Mouse (Mus musculus): ENCODE measurements around the gene Adamts20. TPM values are rescaled to one million over a fixed set of nuclear protein-coding genes. Genes with fewer than 3 reads are reported as not detected.

Adamts20 gene
- polyA plus RNA-seq, 1 experiment: 0.22 TPM

- DNase-seq: no peak
- TF ChIP-seq POLR2A (IDR thresholded peaks at IDR 0.05; ENCODE audit: control insufficient read depth, extremely low read depth, insufficient read depth, low read length, poor library complexity): no peak
- TF ChIP-seq CTCF (IDR thresholded peaks at IDR 0.05; ENCODE audit: borderline replicate concordance, control insufficient read depth, extremely low read depth, insufficient read depth, low read length, poor library complexity): no peak
- WGBS: 94% methylated on average over 2 of the region's 2 CpGs
These were observed 17.3 kb upstream of the Adamts20 start for GRCm38 (mm10) chr15:94482555-94482954.

GRCm38 (mm10) chr15:94480792-94481191 is 15.6 kb upstream of the Adamts20 start:
- no peak overlapping the region for H3K27ac ChIP-seq (ENCODE audit: control insufficient read depth, insufficient read depth, low read length)
- WGBS: 70% methylated on average over 4 of the region's 4 CpGs
- no peak for DNase-seq
- H3K4me1 ChIP-seq (replicated peaks; ENCODE audit: control insufficient read depth, insufficient read depth, low read length): peaks cover 5% of the 10 kb centered on the region; the same call in 1 of the 2 replicates
- TF ChIP-seq POLR2A (IDR thresholded peaks at IDR 0.05; ENCODE audit: control insufficient read depth, extremely low read depth, insufficient read depth, low read length, poor library complexity) (no peak), CTCF (IDR thresholded peaks at IDR 0.05; ENCODE audit: borderline replicate concordance, control insufficient read depth, extremely low read depth, insufficient read depth, low read length, poor library complexity) (no peak)
- no peaks in the 10 kb centered on the region for H3K36me3 ChIP-seq (ENCODE audit: control insufficient read depth, insufficient read depth, low read length)
- no peaks in the 10 kb centered on the region for H3K27me3 ChIP-seq (ENCODE audit: control insufficient read depth, insufficient read depth, low read length)
- H3K4me3 ChIP-seq (ENCODE audit: control insufficient read depth, insufficient read depth, low read length): no peak overlapping the region

More at GRCm38 (mm10) chr15:94482555-94482954, 17.3 kb upstream of the Adamts20 start:
- Histone ChIP-seq H3K4me3 (ENCODE audit: control insufficient read depth, insufficient read depth, low read length) (no peak overlapping the region), H3K36me3 (ENCODE audit: control insufficient read depth, insufficient read depth, low read length) (no peaks in the 10 kb centered on the region), H3K4me1 (replicated peaks; ENCODE audit: control insufficient read depth, insufficient read depth, low read length) (peaks cover 5% of the 10 kb centered on the region; the same call in 1 of the 2 replicates), H3K27me3 (ENCODE audit: control insufficient read depth, insufficient read depth, low read length) (no peaks in the 10 kb centered on the region), H3K27ac (ENCODE audit: control insufficient read depth, insufficient read depth, low read length) (no peak overlapping the region)

- 95% methylated on average over 5 of the region's 5 CpGs for WGBS
- Histone ChIP-seq H3K27me3 (ENCODE audit: control insufficient read depth, insufficient read depth, low read length) (no peaks in the 10 kb centered on the region), H3K4me1 (replicated peaks; ENCODE audit: control insufficient read depth, insufficient read depth, low read length) (peaks cover 5% of the 10 kb centered on the region; the same call in 1 of the 2 replicates), H3K27ac (ENCODE audit: control insufficient read depth, insufficient read depth, low read length) (no peak overlapping the region), H3K36me3 (ENCODE audit: control insufficient read depth, insufficient read depth, low read length) (no peaks in the 10 kb centered on the region), H3K4me3 (ENCODE audit: control insufficient read depth, insufficient read depth, low read length) (no peak overlapping the region)
- DNase-seq: no peak
- no peak for TF ChIP-seq CTCF (IDR thresholded peaks at IDR 0.05; ENCODE audit: borderline replicate concordance, control insufficient read depth, extremely low read depth, insufficient read depth, low read length, poor library complexity)
- TF ChIP-seq POLR2A (IDR thresholded peaks at IDR 0.05; ENCODE audit: control insufficient read depth, extremely low read depth, insufficient read depth, low read length, poor library complexity): no peak
These were observed 15.0 kb upstream of the Adamts20 start for GRCm38 (mm10) chr15:94480248-94480647.

- Histone ChIP-seq H3K27ac (ENCODE audit: control insufficient read depth, insufficient read depth, low read length) (no peak overlapping the region), H3K27me3 (ENCODE audit: control insufficient read depth, insufficient read depth, low read length) (no peaks in the 10 kb centered on the region), H3K36me3 (ENCODE audit: control insufficient read depth, insufficient read depth, low read length) (no peaks in the 10 kb centered on the region), H3K4me3 (ENCODE audit: control insufficient read depth, insufficient read depth, low read length) (no peak overlapping the region), H3K4me1 (replicated peaks; ENCODE audit: control insufficient read depth, insufficient read depth, low read length) (peaks cover 5% of the 10 kb centered on the region; the same call in 1 of the 2 replicates)
- WGBS: 88% methylated on average over 3 of the region's 3 CpGs
- no peak for DNase-seq
- no peak for TF ChIP-seq CTCF (IDR thresholded peaks at IDR 0.05; ENCODE audit: borderline replicate concordance, control insufficient read depth, extremely low read depth, insufficient read depth, low read length, poor library complexity)
- no peak for TF ChIP-seq POLR2A (IDR thresholded peaks at IDR 0.05; ENCODE audit: control insufficient read depth, extremely low read depth, insufficient read depth, low read length, poor library complexity)
These were observed 14.4 kb upstream of the Adamts20 start for GRCm38 (mm10) chr15:94479513-94480136.

GRCm38 (mm10) chr15:94478706-94479105 is 13.5 kb upstream of the Adamts20 start:
- peak; percentile 59 for DNase-seq
- WGBS: 7% methylated on average over 13 of the region's 13 CpGs

GRCm38 (mm10) chr15:94477287-94477686 is 12.1 kb upstream of the Adamts20 start:
- no peak for DNase-seq
- Histone ChIP-seq H3K36me3 (ENCODE audit: control insufficient read depth, insufficient read depth, low read length) (no peaks in the 10 kb centered on the region), H3K4me1 (replicated peaks; ENCODE audit: control insufficient read depth, insufficient read depth, low read length) (peaks cover 5% of the 10 kb centered on the region; the same call in 1 of the 2 replicates), H3K4me3 (ENCODE audit: control insufficient read depth, insufficient read depth, low read length) (no peak overlapping the region), H3K27ac (ENCODE audit: control insufficient read depth, insufficient read depth, low read length) (no peak overlapping the region), H3K27me3 (ENCODE audit: control insufficient read depth, insufficient read depth, low read length) (no peaks in the 10 kb centered on the region)
- 91% methylated on average over 7 of the region's 7 CpGs for WGBS
- TF ChIP-seq CTCF (IDR thresholded peaks at IDR 0.05; ENCODE audit: borderline replicate concordance, control insufficient read depth, extremely low read depth, insufficient read depth, low read length, poor library complexity) (no peak), POLR2A (IDR thresholded peaks at IDR 0.05; ENCODE audit: control insufficient read depth, extremely low read depth, insufficient read depth, low read length, poor library complexity) (no peak)

More at GRCm38 (mm10) chr15:94478706-94479105, 13.5 kb upstream of the Adamts20 start:
- Histone ChIP-seq H3K36me3 (ENCODE audit: control insufficient read depth, insufficient read depth, low read length) (no peaks in the 10 kb centered on the region), H3K27me3 (ENCODE audit: control insufficient read depth, insufficient read depth, low read length) (no peaks in the 10 kb centered on the region), H3K4me1 (replicated peaks; ENCODE audit: control insufficient read depth, insufficient read depth, low read length) (peaks cover 5% of the 10 kb centered on the region; the same call in 1 of the 2 replicates), H3K27ac (ENCODE audit: control insufficient read depth, insufficient read depth, low read length) (no peak overlapping the region), H3K4me3 (ENCODE audit: control insufficient read depth, insufficient read depth, low read length) (peak overlapping the region; percentile 17; the same call in 1 of the 2 replicates)
- TF ChIP-seq POLR2A (IDR thresholded peaks at IDR 0.05; ENCODE audit: control insufficient read depth, extremely low read depth, insufficient read depth, low read length, poor library complexity) (no peak), CTCF (IDR thresholded peaks at IDR 0.05; ENCODE audit: borderline replicate concordance, control insufficient read depth, extremely low read depth, insufficient read depth, low read length, poor library complexity) (no peak)

Measured in thymus, adult 2 months (tissue).